Mouse (Mus musculus): ENCODE results near the gene Vti1a. TPM values are rescaled to one million over a fixed set of nuclear protein-coding genes. Genes with fewer than 3 reads are reported as not detected.

Gene Vti1a
- total and polyA plus RNA-seq, 2 experiments from 2014 or later: 6.6 to 12.5 TPM

DNA sequence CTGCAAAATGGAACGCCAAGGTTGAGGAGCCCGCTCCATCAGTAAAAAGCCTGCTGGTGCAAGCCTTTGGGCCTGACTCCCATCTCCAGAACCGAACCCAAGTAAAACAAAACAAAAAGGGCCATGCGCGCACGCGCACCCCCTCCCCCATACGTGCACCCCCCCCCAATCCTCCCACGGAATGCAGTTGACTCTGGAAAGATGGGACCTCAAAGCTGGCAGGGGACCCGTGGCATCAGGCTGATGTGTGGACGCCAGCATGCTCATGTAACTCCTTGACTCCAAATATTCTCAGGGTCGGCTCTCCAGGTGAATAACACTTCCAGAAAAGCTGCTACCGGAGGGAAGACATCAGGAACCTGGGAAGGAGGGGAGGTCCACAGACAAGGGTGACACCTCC, 327.8 kb downstream of the Vti1a start:
- Histone ChIP-seq H3K9ac (replicated peaks; ENCODE audit: low read depth, low read length) (peak overlapping the region; percentile 34; the same call in 1 of the 2 replicates), H3K4me1 (ENCODE audit: control insufficient read depth, insufficient read depth) (0 out of 2 replicates have a peak, but pooled peaks cover 3% of the 10 kb centered on the region), H3K9me3 (replicated peaks; ENCODE audit: control insufficient read depth, low read length) (no peaks in the 10 kb centered on the region), H3K36me3 (replicated peaks; ENCODE audit: control insufficient read depth, insufficient read depth, low read length) (no peaks in the 10 kb centered on the region), H3K4me3 (ENCODE audit: low read depth, low read length) (peak overlapping the region; percentile 44), H3K27ac (ENCODE audit: low read depth) (peak overlapping the region; percentile 86), H3K4me2 (ENCODE audit: low read depth, low read length) (peak overlapping the region; percentile 50), H3K27me3 (ENCODE audit: control insufficient read depth, insufficient read depth, low read length) (no peaks in the 10 kb centered on the region)
- whole genome bisulfite sequencing: 64% methylated on average over 13 of the region's 13 CpGs
- DNase-seq (ENCODE audit: low spot score) (no peak), ATAC-seq (ENCODE audit: insufficient read depth, low read depth) (no peak)
- TF ChIP-seq CTCF (IDR thresholded peaks at IDR 0.05; ENCODE audit: low read depth) (no peak), EP300 (IDR thresholded peaks at IDR 0.05; ENCODE audit: low read depth) (no peak)

DNA sequence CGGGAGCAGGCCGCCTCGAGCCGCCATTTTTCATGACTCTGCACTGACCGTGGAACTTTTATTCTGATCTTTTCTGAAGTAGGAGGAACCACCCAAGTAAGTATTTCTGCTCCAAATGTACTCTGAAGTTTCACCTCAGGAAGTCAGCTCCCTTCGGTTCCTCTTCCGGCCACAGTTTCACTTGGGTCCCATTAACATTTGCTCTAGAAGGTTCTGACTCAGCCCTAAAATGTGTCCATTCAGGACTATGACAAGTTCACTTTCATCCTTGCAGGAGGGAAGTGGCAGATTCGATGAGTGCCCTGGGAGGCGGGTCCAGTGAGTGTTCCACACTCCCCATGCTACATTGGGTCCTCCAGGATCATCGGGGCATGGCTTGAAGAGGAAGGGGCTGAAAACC, 333.3 kb downstream of the Vti1a start:
- no peak for ATAC-seq (ENCODE audit: insufficient read depth, low read depth)
- Histone ChIP-seq H3K4me2 (ENCODE audit: low read depth, low read length) (no peak overlapping the region), H3K9ac (replicated peaks; ENCODE audit: low read depth, low read length) (no peak overlapping the region), H3K27me3 (ENCODE audit: control insufficient read depth, insufficient read depth, low read length) (no peaks in the 10 kb centered on the region), H3K4me1 (ENCODE audit: control insufficient read depth, insufficient read depth) (no peaks in the 10 kb centered on the region), H3K9me3 (replicated peaks; ENCODE audit: control insufficient read depth, low read length) (no peaks in the 10 kb centered on the region), H3K4me3 (ENCODE audit: low read depth, low read length) (no peak overlapping the region), H3K36me3 (replicated peaks; ENCODE audit: control insufficient read depth, insufficient read depth, low read length) (no peaks in the 10 kb centered on the region), H3K27ac (ENCODE audit: low read depth) (no peak overlapping the region)
- no peak for DNase-seq (ENCODE audit: low spot score)
- TF ChIP-seq CTCF (IDR thresholded peaks at IDR 0.05; ENCODE audit: low read depth): no peak
- no peak for TF ChIP-seq EP300 (IDR thresholded peaks at IDR 0.05; ENCODE audit: low read depth)
- 90% methylated on average over 10 of the region's 10 CpGs for WGBS

DNA sequence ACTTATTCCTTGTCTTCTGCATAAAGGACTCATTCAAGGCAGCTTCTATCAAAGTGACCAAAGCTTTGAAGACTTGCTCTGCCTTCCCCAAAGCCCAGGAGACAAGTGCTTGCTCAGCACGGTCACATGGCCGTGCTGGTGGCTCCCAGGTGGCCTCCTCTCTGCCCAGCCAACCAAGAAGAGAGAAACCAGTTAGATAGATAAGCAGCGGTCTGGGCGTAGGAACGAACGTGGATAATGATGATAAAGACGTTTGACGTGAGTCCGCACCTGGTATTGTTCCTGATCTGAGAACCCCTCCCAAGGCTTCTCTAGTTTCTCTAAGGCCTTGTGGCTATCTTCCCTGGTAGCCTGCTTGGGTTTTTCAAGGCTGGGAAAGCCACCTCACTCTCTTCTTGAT, 334.9 kb downstream of the Vti1a start:
- 79% methylated on average over 9 of the region's 9 CpGs for WGBS
- Histone ChIP-seq H3K9me3 (replicated peaks; ENCODE audit: control insufficient read depth, low read length) (no peaks in the 10 kb centered on the region), H3K4me3 (ENCODE audit: low read depth, low read length) (no peak overlapping the region), H3K27me3 (ENCODE audit: control insufficient read depth, insufficient read depth, low read length) (no peaks in the 10 kb centered on the region), H3K36me3 (replicated peaks; ENCODE audit: control insufficient read depth, insufficient read depth, low read length) (no peaks in the 10 kb centered on the region), H3K9ac (replicated peaks; ENCODE audit: low read depth, low read length) (no peak overlapping the region), H3K4me2 (ENCODE audit: low read depth, low read length) (no peak overlapping the region), H3K4me1 (ENCODE audit: control insufficient read depth, insufficient read depth) (no peaks in the 10 kb centered on the region), H3K27ac (ENCODE audit: low read depth) (no peak overlapping the region)
- DNase-seq (ENCODE audit: low spot score) (no peak), ATAC-seq (ENCODE audit: insufficient read depth, low read depth) (no peak)
- TF ChIP-seq CTCF (IDR thresholded peaks at IDR 0.05; ENCODE audit: low read depth) (no peak), EP300 (IDR thresholded peaks at IDR 0.05; ENCODE audit: low read depth) (no peak)

GRCm38 (mm10) chr19:55652693-55653265, 336.7 kb downstream of the Vti1a start:
- Histone ChIP-seq H3K27me3 (ENCODE audit: control insufficient read depth, insufficient read depth, low read length) (no peaks in the 10 kb centered on the region), H3K27ac (ENCODE audit: low read depth) (no peak overlapping the region), H3K4me3 (ENCODE audit: low read depth, low read length) (no peak overlapping the region), H3K4me2 (ENCODE audit: low read depth, low read length) (no peak overlapping the region), H3K9ac (replicated peaks; ENCODE audit: low read depth, low read length) (no peak overlapping the region), H3K36me3 (replicated peaks; ENCODE audit: control insufficient read depth, insufficient read depth, low read length) (no peaks in the 10 kb centered on the region), H3K9me3 (replicated peaks; ENCODE audit: control insufficient read depth, low read length) (no peaks in the 10 kb centered on the region), H3K4me1 (ENCODE audit: control insufficient read depth, insufficient read depth) (no peaks in the 10 kb centered on the region)
- no peak for DNase-seq (ENCODE audit: low spot score)
- ATAC-seq (ENCODE audit: insufficient read depth, low read depth): no peak
- TF ChIP-seq EP300 (IDR thresholded peaks at IDR 0.05; ENCODE audit: low read depth): no peak
- 90% methylated on average over 7 of the region's 7 CpGs for WGBS

- 89% methylated on average over 11 of the region's 11 CpGs for WGBS
- no peaks in the 10 kb centered on the region for H3K36me3 ChIP-seq (replicated peaks; ENCODE audit: control insufficient read depth, insufficient read depth, low read length)
Observed at GRCm38 (mm10) chr19:55660165-55660564, 344.1 kb downstream of the Vti1a start.

More at GRCm38 (mm10) chr19:55660165-55660564, 344.1 kb downstream of the Vti1a start:
- Histone ChIP-seq H3K9me3 (replicated peaks; ENCODE audit: control insufficient read depth, low read length) (no peaks in the 10 kb centered on the region), H3K27me3 (ENCODE audit: control insufficient read depth, insufficient read depth, low read length) (no peaks in the 10 kb centered on the region), H3K27ac (ENCODE audit: low read depth) (no peak overlapping the region), H3K4me1 (ENCODE audit: control insufficient read depth, insufficient read depth) (no peaks in the 10 kb centered on the region), H3K4me2 (ENCODE audit: low read depth, low read length) (no peak overlapping the region), H3K9ac (replicated peaks; ENCODE audit: low read depth, low read length) (no peak overlapping the region), H3K4me3 (ENCODE audit: low read depth, low read length) (no peak overlapping the region)
- no peak for DNase-seq (ENCODE audit: low spot score)
- ATAC-seq (ENCODE audit: insufficient read depth, low read depth): no peak
- TF ChIP-seq CTCF (IDR thresholded peaks at IDR 0.05; ENCODE audit: low read depth): no peak
- no peak for TF ChIP-seq EP300 (IDR thresholded peaks at IDR 0.05; ENCODE audit: low read depth)
